Mouse (Mus musculus): ENCODE data around the gene Specc1l.
"Not testable (repeated sequence)": the region's sequence is repeated elsewhere in the genome, so short reads cannot be mapped to it uniquely, and the experiment has no call there.

Gene Specc1l

DNA sequence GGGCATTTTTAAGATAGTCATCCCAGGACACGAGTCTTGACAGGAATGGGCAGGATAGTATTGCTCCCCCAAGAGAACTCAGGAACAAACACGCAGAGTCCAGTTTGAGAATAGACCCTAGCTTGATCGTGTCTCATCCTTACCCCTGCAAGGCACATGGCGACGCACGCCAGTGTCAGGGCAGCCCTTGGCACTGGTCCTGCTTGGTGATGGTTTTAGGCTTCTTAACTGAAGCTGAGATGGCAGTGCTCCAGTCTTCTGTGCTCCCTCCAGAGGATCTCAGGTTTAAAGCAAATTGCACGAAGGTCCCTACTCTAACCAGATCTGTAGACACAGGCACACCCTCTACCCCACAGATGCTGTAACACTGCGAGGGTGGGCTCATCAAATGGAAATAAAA lies 103.9 kb downstream of the Specc1l start:
- no peak for DNase-seq (ENCODE audit: low read depth, low spot score)

DNA sequence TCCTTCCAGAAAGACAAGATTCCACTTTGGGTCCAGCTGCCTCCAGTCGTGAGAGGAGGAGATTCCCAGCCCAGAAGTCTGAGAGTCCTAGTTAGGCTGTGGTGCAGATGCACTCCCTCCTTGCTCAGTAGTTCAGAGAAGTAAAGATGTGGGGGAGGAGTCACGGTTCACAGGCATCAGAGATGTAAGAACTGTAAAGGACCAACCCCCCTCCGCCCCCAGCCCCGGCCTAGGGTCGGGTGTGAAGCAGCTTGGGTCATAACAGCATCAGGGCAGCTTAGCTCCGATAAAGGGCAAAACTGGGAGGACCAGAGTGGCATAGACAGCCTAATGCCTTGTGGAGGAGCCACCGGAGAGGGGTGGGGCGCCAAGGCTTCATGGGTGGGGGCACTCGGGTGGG lies 104.6 kb downstream of the Specc1l start:
- DNase-seq (ENCODE audit: low read depth, low spot score), result no peak

DNA sequence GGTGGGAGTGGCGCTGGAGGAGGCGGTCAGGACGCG lies 104.8 kb downstream of the Specc1l start, which contains the start of gene Adora2a:
TSS of gene Adora2a (plus strand) at position 6 of the 36 bp plus-strand sequence.
- DNase-seq (ENCODE audit: low read depth, low spot score), result no peak

DNA sequence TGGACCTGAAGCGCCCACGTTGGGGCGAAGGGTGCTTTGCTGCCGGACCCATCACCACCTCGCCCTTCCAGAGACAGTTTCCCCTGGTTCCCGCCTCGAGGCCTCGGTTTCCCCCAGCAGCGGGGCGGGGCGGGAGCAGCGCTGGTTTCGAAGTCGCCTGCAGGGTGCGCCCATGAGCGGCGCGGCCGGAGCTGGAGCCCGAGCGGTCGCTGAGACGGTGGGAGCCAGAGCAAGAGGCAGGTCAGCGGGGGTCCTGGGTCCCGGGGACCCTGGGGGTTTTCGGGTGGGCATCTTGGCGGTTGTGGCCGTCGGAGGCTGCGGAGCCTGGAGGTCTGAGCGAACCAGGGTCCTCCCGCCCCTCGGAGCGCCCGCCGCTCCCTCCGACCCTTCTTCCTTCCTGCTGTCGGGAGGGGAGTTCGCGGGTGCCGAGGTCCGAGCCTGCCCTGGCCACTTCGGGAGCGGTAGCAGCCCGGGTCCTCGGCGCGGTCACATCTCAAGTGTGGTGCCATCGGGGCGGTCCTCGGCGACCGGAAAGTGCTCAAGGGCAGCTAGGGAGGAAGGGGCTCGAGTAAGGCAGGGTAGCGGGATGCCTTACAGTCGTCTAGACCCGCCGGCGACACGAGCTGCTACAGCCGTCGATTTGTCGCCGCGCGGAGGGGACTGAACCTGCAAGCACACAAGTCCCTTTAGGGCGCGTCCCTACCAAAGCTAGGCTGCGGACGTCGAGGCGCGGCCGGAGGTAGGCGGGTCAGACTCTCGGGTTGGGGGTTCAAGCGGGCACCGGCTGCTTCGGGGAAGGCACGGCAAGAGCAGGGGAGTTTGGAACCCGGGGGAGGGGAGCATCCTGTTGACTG lies 105.3 kb downstream of the Specc1l start:
- DNase-seq (ENCODE audit: low read depth, low spot score), result peak; percentile 52

DNA sequence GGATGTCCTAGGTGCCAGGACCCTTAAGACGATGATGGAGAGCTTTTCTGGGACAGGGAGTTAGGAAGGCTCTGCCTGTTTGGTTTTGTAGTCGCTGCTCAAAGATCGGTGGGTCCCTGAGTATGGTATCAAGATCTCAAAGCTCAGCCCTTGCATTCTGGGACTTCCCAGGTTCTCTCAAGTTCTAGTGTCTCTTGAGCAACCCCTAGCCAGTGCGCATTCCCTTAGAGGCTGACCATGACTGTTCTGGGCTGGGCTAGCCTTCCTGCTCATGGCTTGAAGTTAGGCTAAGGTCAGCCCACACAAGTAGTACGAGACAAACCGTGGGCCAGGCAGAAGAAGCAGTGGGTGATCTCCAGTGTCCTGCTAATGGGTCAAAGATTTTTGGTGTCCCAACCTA lies 106.3 kb downstream of the Specc1l start:
- no peak for DNase-seq (ENCODE audit: low read depth, low spot score)

DNA sequence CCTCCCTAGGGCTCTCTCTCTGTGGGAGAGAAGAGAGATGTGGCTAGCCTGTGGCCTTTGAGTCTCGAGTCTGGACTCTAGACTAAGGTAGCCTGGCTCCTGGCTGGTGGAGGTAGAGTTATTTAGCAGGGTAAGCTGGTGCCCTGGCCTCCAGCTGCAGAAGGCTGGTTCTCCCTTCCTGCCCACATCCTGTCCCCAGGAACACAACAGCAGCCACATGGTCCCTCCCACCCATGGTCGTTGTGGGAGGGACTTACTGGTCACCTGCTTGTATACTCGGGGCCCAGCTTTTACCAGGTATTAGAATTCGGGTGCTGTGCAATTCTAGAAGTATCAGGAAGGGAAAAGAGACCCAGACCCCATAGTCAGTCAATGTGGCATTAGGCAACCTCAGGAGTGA lies 108.4 kb downstream of the Specc1l start:
- DNase-seq (ENCODE audit: low read depth, low spot score), result no peak

DNA sequence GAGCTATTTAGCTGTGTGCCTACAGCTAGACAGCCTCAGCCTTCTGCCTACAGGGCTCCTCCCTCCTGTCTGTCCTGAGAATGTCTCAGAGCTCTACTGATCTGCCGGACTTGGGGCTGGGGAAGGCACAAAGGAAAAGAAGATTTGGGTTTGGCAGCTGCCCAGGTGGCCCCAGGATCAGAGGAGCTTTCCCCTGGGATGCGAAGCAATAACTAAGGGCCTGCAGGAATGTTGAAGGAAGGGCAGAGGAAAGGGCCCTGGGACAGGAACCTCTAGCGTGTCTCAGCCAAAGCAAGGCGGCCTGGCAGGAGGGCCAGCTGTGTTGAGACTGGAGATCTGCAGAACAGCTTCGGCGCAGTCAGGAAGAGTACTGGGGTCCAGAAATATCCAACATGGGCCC lies 111.1 kb downstream of the Specc1l start:
- DNase-seq (ENCODE audit: low read depth, low spot score), result no peak

DNA sequence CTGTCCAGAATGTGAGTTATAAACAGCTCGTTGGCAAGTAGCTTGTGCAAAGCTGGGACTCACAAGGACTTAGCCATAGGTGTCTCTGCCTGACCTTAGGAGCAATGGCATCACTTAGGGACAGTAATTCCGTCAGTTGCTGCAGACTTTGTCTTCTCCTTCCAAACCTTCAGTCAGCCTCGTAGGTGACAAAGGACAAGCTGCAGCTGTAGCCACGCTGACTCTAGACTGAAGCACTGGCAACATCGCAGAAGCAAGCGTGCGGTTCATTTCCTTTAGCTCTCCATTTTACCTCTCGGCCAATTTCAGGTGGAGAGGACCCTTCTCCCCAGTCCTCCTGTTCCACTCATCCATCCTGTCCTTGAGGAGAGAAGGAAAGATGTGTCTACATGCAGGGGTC lies 112.1 kb downstream of the Specc1l start:
- no peak for DNase-seq (ENCODE audit: low read depth, low spot score)

DNA sequence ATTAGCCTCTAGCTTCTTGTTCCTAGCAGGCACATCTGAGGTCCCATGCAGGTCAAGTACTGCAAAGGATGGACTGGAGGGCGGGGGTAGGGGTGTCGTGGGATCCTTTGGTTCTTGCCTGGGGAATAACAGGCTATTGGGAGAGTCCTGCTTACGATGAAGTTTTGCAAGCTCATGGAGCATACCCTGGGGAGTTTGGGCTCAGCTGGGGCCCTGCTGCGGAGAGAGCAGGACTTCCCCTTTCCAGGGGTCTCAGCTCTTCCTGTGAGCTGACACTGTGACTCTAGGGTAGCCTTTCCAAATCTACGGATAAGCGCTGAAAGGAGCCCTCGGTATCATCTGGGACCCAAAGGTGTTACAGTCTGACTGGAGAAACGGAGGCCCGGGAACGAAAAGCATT lies 112.5 kb downstream of the Specc1l start:
- no peak for DNase-seq (ENCODE audit: low read depth, low spot score)

DNA sequence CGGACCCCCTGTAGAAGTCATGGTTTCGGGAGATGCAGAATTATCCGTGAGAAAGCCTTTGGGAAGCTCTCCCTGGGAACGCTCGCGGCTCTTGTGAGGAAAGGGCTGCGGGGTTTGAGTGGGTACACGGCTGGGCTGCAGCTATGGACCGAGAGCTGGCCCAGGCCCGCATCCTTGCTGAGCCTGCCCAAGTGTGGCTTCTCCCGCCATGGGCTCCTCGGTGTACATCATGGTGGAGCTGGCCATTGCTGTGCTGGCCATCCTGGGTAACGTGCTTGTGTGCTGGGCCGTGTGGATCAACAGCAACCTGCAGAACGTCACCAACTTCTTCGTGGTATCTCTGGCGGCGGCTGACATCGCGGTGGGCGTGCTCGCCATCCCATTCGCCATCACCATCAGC lies 113.9 kb downstream of the Specc1l start:
- no peak for DNase-seq (ENCODE audit: low read depth, low spot score)

DNA sequence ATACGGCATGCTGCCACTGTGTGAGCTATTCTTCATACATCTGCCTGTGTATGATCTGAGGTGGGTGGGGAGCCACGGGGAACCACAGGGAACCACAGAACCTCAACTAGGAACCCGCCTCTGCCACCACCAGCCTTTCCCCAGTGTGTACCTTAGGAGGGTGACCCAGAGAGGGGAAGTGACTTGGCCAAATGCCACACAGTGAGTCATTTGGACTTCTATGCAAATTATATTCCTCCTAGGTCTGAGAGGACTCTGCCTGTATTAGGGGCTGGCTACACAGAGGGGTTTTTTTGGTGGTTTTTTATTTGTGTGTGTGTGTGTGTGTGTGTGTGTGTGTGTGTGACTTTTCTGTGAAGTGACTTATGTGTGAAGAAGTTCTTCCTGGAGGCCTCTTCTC lies 114.7 kb downstream of the Specc1l start:
- no peak for DNase-seq (ENCODE audit: low read depth, low spot score)

DNA sequence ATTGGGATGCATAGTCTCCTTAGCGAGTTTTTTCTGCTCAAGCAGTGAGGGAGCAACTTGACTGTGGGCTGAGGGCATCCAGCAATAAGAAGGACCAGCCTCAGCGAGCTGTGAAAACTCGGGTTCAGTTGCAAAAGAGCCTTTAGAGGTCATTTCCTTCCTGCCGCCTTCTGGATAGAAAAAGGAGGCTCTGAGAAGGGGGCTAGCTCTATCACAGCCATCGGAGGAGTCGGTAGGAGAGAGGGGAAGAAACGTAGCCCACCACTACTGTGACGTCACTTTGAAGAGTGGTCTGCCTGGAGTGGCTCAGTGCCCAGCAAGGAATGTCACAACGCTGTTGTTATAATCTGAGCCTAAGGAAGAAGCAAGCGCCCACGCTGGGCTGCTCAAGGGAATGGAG lies 115.2 kb downstream of the Specc1l start:
- no peak for DNase-seq (ENCODE audit: low read depth, low spot score)

DNA sequence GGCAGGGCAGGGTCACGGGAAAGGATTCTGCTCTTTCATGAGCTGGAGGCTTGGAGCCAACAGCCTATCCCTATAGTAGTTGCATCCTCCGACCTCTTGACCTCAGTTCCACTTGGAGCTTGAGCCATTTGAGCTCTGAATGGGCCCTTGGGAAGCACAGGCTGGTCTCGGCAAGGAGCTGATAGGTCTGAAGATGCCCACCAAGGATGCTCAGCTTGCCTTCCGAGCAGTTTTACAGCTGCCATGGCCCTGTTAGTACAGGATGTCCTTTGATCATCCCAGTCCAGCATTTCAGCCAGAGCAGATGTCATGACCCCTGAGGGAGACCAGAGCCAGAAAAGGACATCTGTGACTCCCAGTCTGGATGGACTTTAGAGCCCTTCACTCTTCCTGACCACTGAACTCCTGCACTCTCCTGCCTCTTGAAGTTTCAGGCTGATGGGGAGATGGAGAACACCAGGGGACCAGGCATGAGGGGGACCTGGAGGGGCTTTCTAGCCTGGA lies 116.4 kb downstream of the Specc1l start:
- no peak for DNase-seq (ENCODE audit: low read depth, low spot score)

DNA sequence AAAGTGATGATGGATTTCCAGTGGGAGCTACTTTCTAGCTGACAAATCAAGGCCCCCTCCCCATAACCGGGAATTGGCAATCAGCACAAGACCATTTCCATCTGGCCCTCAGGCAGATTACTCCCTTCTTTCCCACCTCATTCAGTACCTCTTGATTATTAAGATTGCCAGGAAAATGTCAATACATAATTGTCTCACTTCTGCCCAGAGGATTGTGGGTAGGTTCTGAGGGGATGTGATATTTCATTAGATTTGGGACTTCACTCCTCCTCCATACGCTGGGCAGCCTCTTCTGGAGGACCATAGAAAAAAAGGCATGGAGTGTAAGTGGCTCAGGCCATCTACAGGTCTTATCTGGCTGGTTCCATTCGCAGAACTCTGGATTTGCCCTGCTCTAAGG lies 120.4 kb downstream of the Specc1l start:
- no peak for DNase-seq (ENCODE audit: low read depth, low spot score)

DNA sequence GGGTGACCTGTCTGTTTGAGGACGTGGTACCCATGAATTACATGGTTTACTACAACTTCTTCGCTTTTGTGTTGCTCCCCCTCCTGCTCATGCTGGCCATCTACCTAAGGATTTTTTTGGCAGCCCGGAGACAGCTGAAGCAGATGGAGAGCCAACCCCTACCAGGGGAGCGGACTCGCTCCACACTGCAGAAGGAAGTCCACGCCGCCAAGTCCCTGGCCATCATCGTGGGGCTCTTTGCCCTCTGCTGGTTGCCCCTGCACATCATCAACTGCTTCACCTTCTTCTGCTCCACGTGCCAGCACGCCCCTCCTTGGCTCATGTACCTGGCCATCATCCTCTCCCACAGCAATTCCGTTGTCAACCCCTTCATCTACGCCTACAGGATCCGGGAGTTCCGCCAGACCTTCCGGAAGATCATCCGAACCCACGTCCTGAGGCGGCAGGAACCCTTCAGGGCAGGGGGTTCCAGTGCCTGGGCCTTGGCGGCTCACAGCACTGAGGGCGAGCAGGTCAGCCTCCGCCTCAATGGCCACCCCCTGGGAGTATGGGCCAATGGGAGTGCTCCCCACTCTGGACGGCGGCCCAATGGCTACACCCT lies 121.4 kb downstream of the Specc1l start:
- DNase-seq (ENCODE audit: low read depth, low spot score), result no peak

DNA sequence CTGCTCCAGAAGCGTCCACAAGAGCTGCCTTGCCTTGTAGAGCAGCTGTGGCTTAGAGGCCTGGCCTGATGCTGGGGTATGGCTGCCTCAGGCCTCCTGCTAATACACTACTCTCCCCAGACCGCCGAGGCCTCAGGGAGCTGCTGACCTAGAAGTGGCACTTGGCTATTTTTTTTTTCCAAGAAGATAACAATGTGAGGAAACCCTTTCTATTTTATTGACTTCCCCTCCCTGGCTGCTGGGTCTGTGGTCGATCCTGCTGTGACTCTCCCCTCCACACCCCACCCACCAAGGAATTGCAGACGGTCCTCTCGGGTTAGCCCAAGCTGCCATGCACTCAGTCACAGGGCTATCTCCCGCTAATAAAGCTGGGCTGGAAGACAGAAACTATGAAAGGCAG lies 122.3 kb downstream of the Specc1l start:
- DNase-seq (ENCODE audit: low read depth, low spot score), result no peak

DNA sequence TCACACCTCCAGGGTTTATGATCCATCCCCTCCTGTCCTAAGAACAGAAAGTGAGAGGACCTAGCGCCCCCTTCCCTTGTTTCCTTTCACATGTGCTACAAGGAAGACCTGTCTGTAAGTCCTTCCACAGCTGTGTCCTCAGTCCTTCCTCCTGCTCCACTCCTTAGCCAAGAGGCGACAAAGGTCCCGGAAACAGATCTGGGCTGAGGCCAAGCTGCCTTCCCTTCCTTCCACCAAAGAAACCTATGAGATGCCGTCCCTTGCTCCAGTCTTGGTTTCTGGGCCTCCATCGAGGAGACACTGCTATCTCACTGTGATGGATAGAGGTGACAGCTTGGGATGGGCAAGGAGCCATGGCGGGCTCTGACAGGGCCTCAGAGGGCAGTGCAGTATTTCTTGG lies 123.2 kb downstream of the Specc1l start:
- DNase-seq (ENCODE audit: low read depth, low spot score), result no peak

DNA sequence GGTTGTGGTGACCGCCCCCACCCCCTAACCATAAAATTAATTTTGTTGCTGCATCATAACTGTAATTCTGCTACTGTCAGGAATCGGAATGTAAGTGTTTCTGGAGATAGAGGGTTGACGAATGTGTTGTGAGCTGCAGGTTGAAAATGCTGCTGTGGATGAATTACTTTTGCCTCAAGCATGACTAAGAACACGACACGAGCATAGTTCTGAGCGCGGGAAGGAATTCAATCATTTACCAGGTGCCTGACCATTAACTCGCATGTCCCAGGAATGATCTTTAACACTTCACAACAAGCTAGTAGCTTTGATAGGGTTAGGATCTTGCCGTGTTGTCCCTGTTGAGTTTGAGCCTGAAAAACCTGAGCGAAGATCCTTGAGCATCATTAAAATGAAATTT lies 125.4 kb downstream of the Specc1l start:
- DNase-seq (ENCODE audit: low read depth, low spot score), result no peak

DNA sequence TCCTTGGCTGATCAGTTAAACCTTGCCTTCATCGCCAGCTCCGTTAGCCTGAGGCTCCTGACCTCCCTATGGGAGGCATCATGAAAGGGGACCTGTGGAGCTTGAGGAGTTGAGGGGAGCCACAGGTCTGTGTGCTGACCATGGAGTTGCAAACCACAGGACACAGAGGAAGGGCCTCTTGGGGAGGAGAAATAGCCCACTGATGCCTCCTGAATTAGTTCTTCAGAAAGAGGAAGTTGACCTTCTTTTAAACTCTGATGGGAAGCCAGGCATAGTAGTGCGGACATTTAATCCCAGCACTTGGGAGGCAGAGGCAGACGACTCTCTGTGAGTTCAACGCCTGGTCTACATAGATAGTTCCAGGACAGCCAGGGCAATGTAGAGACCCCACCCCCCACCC lies 127.0 kb downstream of the Specc1l start:
- DNase-seq (ENCODE audit: low read depth, low spot score), result no peak

DNA sequence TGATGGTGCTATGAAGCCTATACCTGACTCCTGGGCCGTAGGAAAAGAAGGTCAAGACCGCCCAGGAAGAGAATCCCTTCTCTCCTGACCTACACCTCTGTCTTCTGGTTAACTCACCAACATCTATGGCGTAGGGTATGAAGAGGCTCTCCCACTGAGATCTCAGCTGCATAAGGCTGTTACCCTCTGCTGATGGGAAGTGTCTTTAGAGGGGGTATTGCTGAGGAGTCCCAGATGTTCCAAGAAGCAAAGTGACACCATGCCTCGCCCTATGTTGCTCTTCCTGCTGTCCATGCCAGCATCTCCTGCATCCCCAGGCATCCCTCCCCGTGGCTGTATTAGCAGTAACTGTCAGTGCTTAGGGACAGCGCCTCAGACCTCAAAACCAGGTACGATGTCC lies 127.5 kb downstream of the Specc1l start:
- DNase-seq (ENCODE audit: low read depth, low spot score), result no peak

DNA sequence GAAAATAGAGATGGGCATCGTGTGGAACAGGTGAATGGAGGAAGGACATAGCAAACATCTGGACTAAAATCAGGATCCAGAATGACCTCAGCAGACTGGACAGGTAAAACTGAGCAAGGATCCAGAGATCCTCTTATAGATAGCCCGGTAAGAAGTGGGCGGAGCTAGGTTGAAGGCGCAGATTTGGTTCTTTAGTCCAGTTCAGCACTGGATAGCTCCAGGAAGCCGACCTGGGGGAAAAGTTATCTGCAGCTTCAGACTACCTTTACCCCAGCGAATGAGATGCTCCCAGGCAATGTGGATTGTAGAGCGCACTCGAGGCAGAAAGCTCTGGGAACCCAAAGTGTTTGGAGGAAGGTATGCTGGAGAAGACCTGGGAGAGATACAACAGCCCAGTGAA lies 130.1 kb downstream of the Specc1l start:
- no peak for DNase-seq (ENCODE audit: low read depth, low spot score)

DNA sequence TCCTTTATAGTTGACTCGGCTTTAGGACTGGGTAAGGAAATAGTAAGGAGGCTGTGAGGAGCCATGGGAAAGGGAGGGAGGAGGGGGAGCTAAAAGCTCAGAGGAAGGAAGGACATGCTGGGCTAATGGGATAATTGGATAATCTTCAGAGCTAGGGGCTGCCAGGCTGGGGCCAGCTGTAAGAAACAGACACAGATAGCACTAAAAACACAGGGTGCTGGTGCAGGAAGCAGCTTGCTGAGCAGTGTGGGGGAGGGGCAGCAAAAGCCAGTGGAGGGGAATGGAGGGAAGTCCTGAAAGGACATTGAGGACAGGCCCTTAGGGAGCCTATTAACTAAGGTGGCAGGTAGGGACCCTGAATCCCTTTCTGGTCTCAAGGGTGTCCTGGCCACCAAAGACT lies 132.7 kb downstream of the Specc1l start:
- DNase-seq (ENCODE audit: low read depth, low spot score), result not testable (repeated sequence)

DNA sequence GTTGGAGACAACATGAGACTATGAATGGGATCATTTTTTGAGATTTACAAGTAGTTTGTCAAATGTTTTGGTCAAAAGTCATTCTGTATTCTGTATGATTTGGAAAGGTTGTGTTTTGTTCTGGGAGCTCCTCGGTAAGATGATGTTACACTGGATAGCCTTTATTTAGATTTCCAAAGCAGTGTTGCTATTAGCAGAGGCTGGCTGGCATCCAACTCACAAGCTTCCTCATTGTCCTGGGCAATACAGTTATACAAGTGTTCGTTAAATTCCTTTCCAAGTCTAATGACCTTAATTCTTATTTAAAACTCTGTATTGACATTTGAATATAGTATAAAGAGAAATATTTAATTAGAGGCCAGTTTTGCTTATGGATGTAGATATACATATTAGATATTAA lies 133.4 kb downstream of the Specc1l start:
- no peak for DNase-seq (ENCODE audit: low read depth, low spot score)

DNA sequence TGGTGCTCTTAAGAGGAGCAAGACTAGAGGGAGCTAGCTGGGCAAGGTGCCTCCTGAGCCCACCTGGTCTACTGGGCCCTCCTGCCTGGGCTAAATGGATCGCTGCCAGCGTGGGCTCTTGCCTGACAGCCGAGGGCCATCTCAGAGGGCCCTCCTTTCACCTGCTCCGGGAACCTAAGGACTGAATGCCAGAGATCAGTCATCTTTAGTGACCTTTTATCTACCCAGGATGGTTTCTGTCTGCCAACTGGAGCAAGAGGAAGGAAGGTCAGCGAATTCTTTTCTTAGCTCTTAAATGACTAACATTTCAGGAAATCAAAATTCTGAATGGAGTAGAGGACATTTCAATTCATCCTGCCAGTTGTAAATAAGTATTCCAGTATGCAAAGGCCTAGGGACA lies 138.7 kb downstream of the Specc1l start:
- DNase-seq (ENCODE audit: low read depth, low spot score), result no peak

All from WW6 (cell line).